Mouse (Mus musculus): ENCODE measurements at regions not wholly inside any gene's neighbourhood (a gene's known extent, or its start where the extent isn't known, plus 50 kb on each side); places are given as distances from the start of the nearest gene placed in this dataset.

- ATAC-seq (ENCODE audit: low read depth): peak; percentile 52; the same call in 1 of the 2 replicates
- no peak overlapping the region for H3K4me3 ChIP-seq (ENCODE audit: low read length)
- no peaks in the 10 kb centered on the region for H3K36me3 ChIP-seq (ENCODE audit: control insufficient read depth, insufficient read depth, low read length)
- WGBS: 72% methylated on average over 1 of the region's 1 CpGs
- no peak overlapping the region for H3K9ac ChIP-seq (ENCODE audit: low read length)
- no peaks in the 10 kb centered on the region for H3K27me3 ChIP-seq (ENCODE audit: control insufficient read depth, insufficient read depth, low read depth, low read length)
- no peaks in the 10 kb centered on the region for H3K4me1 ChIP-seq (replicated peaks; ENCODE audit: control insufficient read depth, insufficient read depth, low read length)
- no peaks in the 10 kb centered on the region for H3K9me3 ChIP-seq (ENCODE audit: control insufficient read depth, low read length)
- no peak overlapping the region for H3K4me2 ChIP-seq (ENCODE audit: low read depth, low read length)
- H3K27ac ChIP-seq (ENCODE audit: low read length): no peak overlapping the region
Observed at GRCm38 (mm10) chrX:6261469-6261868, 59.1 kb downstream of the Bmp15 start.

DNA sequence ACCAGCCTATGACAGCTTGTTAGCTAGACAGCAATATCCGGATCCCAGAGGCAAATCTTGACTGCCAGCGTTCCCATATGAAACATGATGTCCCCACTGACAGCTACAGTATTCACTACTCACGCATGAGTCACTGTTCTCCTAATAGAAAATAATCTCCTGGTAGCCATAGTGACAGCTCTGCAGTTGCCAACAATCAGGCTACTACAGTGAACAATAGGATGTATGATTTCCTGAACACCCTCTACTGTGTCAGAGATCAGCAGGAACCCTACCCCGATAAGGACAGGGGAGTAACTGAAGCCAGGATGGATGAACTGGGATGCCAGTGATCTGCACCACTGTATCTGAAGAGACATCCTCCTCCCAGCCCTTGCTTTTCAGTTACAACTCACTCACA is 62.0 kb downstream of the Bmp15 start:
- H3K36me3 ChIP-seq (ENCODE audit: control insufficient read depth, insufficient read depth, low read length): no peaks in the 10 kb centered on the region
- H3K27ac ChIP-seq (ENCODE audit: low read length): no peak overlapping the region
- ATAC-seq (ENCODE audit: low read depth): no peak
- WGBS: 66% methylated on average over 4 of the region's 4 CpGs
- no peak overlapping the region for H3K9ac ChIP-seq (ENCODE audit: low read length)
- no peaks in the 10 kb centered on the region for H3K27me3 ChIP-seq (ENCODE audit: control insufficient read depth, insufficient read depth, low read depth, low read length)
- H3K4me2 ChIP-seq (ENCODE audit: low read depth, low read length): no peak overlapping the region
- H3K9me3 ChIP-seq (ENCODE audit: control insufficient read depth, low read length): no peaks in the 10 kb centered on the region
- no peaks in the 10 kb centered on the region for H3K4me1 ChIP-seq (replicated peaks; ENCODE audit: control insufficient read depth, insufficient read depth, low read length)
- H3K4me3 ChIP-seq (ENCODE audit: low read length): no peak overlapping the region

DNA sequence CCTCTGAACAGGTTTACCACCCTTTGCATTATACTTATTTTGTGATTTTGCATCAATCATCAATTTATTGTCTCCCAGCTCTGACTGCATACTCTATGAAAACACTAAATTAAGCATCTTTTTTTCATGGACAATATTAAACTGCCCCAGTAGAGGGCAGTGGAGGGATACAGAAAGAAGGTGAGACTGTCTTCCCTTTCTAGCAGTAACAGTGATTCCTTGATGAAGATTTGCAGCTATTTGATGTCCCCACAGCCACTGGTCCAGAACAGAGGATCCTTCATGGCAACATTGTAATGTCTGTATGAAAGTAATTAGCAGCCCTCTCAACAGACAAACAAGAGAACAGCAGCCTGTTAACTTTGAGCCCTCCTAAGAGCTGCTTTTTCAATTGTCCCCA is 66.5 kb downstream of the Bmp15 start:
- no peak for ATAC-seq (ENCODE audit: low read depth)
- no peak overlapping the region for H3K4me2 ChIP-seq (ENCODE audit: low read depth, low read length)
- H3K9ac ChIP-seq (ENCODE audit: low read length): no peak overlapping the region
- no peak overlapping the region for H3K4me3 ChIP-seq (ENCODE audit: low read length)
- no peaks in the 10 kb centered on the region for H3K9me3 ChIP-seq (ENCODE audit: control insufficient read depth, low read length)
- no peaks in the 10 kb centered on the region for H3K36me3 ChIP-seq (ENCODE audit: control insufficient read depth, insufficient read depth, low read length)
- no peaks in the 10 kb centered on the region for H3K27me3 ChIP-seq (ENCODE audit: control insufficient read depth, insufficient read depth, low read depth, low read length)
- no peaks in the 10 kb centered on the region for H3K4me1 ChIP-seq (replicated peaks; ENCODE audit: control insufficient read depth, insufficient read depth, low read length)
- H3K27ac ChIP-seq (ENCODE audit: low read length): no peak overlapping the region

GRCm38 (mm10) chrX:6252873-6253272 is 67.6 kb downstream of the Bmp15 start:
- no peak for ATAC-seq (ENCODE audit: low read depth)
- Histone ChIP-seq H3K9ac (ENCODE audit: low read length) (no peak overlapping the region), H3K36me3 (ENCODE audit: control insufficient read depth, insufficient read depth, low read length) (no peaks in the 10 kb centered on the region), H3K27me3 (ENCODE audit: control insufficient read depth, insufficient read depth, low read depth, low read length) (no peaks in the 10 kb centered on the region), H3K4me3 (ENCODE audit: low read length) (no peak overlapping the region), H3K4me1 (replicated peaks; ENCODE audit: control insufficient read depth, insufficient read depth, low read length) (no peaks in the 10 kb centered on the region), H3K27ac (ENCODE audit: low read length) (no peak overlapping the region), H3K4me2 (ENCODE audit: low read depth, low read length) (no peak overlapping the region), H3K9me3 (ENCODE audit: control insufficient read depth, low read length) (no peaks in the 10 kb centered on the region)
- 26% methylated on average over 2 of the region's 2 CpGs for WGBS

Measured in lung, embryonic 16.5 days (tissue).